Mouse (Mus musculus): Measurements from ENCODE around the gene Panx1. TPM values are rescaled to one million over a fixed set of nuclear protein-coding genes. Genes with fewer than 3 reads are reported as not detected.
A peak's percentile ranks its signal among the peaks of the same experiment; 100 is the strongest.

Panx1 gene
- polyA plus RNA-seq (2012; rRNA removed) (41.7 and 52.8 TPM in 2 replicates), polyA plus RNA-seq (2014; fragmentation: Nextera tagmentation; extraction: Ambion mirVana) (49.5 and 52.5 TPM in 2 replicates)

DNA sequence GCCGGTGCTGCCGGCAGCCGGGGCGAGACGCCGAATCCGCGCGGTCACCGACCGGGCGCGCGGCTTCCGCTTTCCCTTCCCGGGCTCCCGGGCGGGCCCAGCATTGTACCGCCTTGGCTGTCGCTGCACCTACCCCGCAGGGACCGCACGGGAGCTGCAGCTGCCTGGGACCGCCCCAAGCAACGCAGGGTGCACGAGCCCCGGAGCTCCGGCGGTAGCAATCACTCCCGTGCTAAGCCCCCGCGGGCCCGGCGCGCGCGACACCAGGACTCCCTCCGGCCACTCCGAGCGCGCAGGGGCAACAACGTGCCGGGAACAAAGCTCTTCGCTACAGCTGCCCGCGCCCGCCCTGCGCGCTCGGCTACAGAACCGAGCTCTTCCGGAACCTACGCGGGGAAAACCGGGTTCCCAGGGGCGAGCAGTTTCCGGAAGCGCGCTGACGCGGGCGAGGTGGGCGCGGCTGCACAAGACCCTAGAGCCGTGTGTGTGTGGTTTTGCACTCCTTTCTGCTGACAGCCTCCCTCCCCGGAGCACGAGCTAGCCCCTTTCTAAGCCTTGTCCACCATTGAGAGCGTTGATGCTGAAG lies at the start of gene Panx1:
Gene Panx1 (minus strand): TSS at position 395 of the 586 bp plus-strand sequence.
- TF ChIP-seq POLR2A (IDR thresholded peaks at IDR 0.05; ENCODE audit: borderline replicate concordance, extremely low read depth, insufficient read depth, insufficient read length), result 0 out of 2 replicates have a peak, but pooled peaks have one; percentile 54
- Histone ChIP-seq H3K9me3 (ENCODE audit: control insufficient read depth, low read length) (no peaks in the 10 kb centered on the region), H3K27ac (replicated peaks; ENCODE audit: low read depth, low read length) (peak within 1 kb of the TSS; percentile 85), H3K36me3 (ENCODE audit: control insufficient read depth, insufficient read depth, low read length) (no peaks in the 10 kb centered on the region), H3K9ac (ENCODE audit: low read depth, low read length, severe bottlenecking) (peak within 1 kb of the TSS; percentile 89), H3K4me2 (replicated peaks; ENCODE audit: low read depth, low read length, severe bottlenecking) (peak within 1 kb of the TSS; percentile 79), H3K27me3 (ENCODE audit: control insufficient read depth, insufficient read depth, low read length) (no peaks in the 10 kb centered on the region), H3K4me1 (ENCODE audit: control insufficient read depth, insufficient read depth, low read length) (peaks cover 13% of the 10 kb centered on the region), H3K4me3 (replicated peaks; ENCODE audit: low read length) (peak within 1 kb of the TSS; percentile 91)
- DNase-seq (ENCODE audit: low spot score), result peak; percentile 72
- WGBS, result under 1% methylated on average over 60 of the region's 68 CpGs
- peak; percentile 91 for ATAC-seq (ENCODE audit: low FRiP score, low read depth)

- 81% methylated on average over 6 of the region's 6 CpGs for WGBS
- no peak for DNase-seq (ENCODE audit: low spot score)
These were observed 23.5 kb upstream of the Panx1 start for GRCm38 (mm10) chr9:15068686-15069295.

GRCm38 (mm10) chr9:15067995-15068685 lies 22.9 kb upstream of the Panx1 start:
- no peak overlapping the region for H3K27ac ChIP-seq (replicated peaks; ENCODE audit: low read depth, low read length)
- H3K4me1 ChIP-seq (ENCODE audit: control insufficient read depth, insufficient read depth, low read length), result no peaks in the 10 kb centered on the region
- H3K27me3 ChIP-seq (ENCODE audit: control insufficient read depth, insufficient read depth, low read length), result no peaks in the 10 kb centered on the region
- H3K4me2 ChIP-seq (replicated peaks; ENCODE audit: low read depth, low read length, severe bottlenecking), result no peak overlapping the region
- no peak for ATAC-seq (ENCODE audit: low FRiP score, low read depth)
- no peak overlapping the region for H3K4me3 ChIP-seq (replicated peaks; ENCODE audit: low read length)
- H3K9ac ChIP-seq (ENCODE audit: low read depth, low read length, severe bottlenecking), result no peak overlapping the region
- 72% methylated on average over 7 of the region's 7 CpGs for WGBS
- no peaks in the 10 kb centered on the region for H3K9me3 ChIP-seq (ENCODE audit: control insufficient read depth, low read length)
- no peak for DNase-seq (ENCODE audit: low spot score)
- no peaks in the 10 kb centered on the region for H3K36me3 ChIP-seq (ENCODE audit: control insufficient read depth, insufficient read depth, low read length)
- TF ChIP-seq POLR2A (IDR thresholded peaks at IDR 0.05; ENCODE audit: borderline replicate concordance, extremely low read depth, insufficient read depth, insufficient read length), result no peak

More at GRCm38 (mm10) chr9:15068686-15069295, 23.5 kb upstream of the Panx1 start:
- Histone ChIP-seq H3K36me3 (ENCODE audit: control insufficient read depth, insufficient read depth, low read length) (no peaks in the 10 kb centered on the region), H3K4me3 (replicated peaks; ENCODE audit: low read length) (no peak overlapping the region), H3K27ac (replicated peaks; ENCODE audit: low read depth, low read length) (no peak overlapping the region), H3K27me3 (ENCODE audit: control insufficient read depth, insufficient read depth, low read length) (no peaks in the 10 kb centered on the region), H3K9ac (ENCODE audit: low read depth, low read length, severe bottlenecking) (no peak overlapping the region), H3K9me3 (ENCODE audit: control insufficient read depth, low read length) (no peaks in the 10 kb centered on the region), H3K4me1 (ENCODE audit: control insufficient read depth, insufficient read depth, low read length) (no peaks in the 10 kb centered on the region), H3K4me2 (replicated peaks; ENCODE audit: low read depth, low read length, severe bottlenecking) (no peak overlapping the region)
- ATAC-seq (ENCODE audit: low FRiP score, low read depth), result no peak
- no peak for TF ChIP-seq POLR2A (IDR thresholded peaks at IDR 0.05; ENCODE audit: borderline replicate concordance, extremely low read depth, insufficient read depth, insufficient read length)

DNA sequence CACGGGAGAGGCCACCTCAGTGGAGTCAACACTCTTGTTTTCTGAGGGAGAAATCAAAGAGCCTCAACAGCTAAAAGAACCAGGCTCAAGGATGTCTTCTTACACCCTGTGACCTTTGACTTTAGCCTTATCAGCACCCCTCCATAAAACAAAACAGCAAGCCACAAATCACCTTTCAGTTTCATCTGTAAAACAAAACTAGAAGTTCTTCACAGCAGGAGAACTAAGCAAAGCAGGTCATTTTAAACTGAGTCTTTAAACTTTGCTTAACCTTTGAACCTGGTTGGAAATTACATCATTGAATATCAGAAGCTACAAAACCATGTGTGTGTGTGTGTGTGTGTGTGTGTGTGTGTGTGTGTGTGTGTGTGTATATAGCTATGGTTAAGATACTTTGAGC lies 18.9 kb upstream of the Panx1 start:
- no peak for TF ChIP-seq POLR2A (IDR thresholded peaks at IDR 0.05; ENCODE audit: borderline replicate concordance, extremely low read depth, insufficient read depth, insufficient read length)
- Histone ChIP-seq H3K36me3 (ENCODE audit: control insufficient read depth, insufficient read depth, low read length) (no peaks in the 10 kb centered on the region), H3K9ac (ENCODE audit: low read depth, low read length, severe bottlenecking) (no peak overlapping the region), H3K27ac (replicated peaks; ENCODE audit: low read depth, low read length) (no peak overlapping the region), H3K4me1 (ENCODE audit: control insufficient read depth, insufficient read depth, low read length) (no peaks in the 10 kb centered on the region), H3K4me3 (replicated peaks; ENCODE audit: low read length) (no peak overlapping the region), H3K9me3 (ENCODE audit: control insufficient read depth, low read length) (no peaks in the 10 kb centered on the region), H3K27me3 (ENCODE audit: control insufficient read depth, insufficient read depth, low read length) (no peaks in the 10 kb centered on the region), H3K4me2 (replicated peaks; ENCODE audit: low read depth, low read length, severe bottlenecking) (no peak overlapping the region)
- 6% methylated on average over 1 of the region's 1 CpGs for WGBS
- ATAC-seq (ENCODE audit: low FRiP score, low read depth), result no peak
- DNase-seq (ENCODE audit: low spot score), result no peak

DNA sequence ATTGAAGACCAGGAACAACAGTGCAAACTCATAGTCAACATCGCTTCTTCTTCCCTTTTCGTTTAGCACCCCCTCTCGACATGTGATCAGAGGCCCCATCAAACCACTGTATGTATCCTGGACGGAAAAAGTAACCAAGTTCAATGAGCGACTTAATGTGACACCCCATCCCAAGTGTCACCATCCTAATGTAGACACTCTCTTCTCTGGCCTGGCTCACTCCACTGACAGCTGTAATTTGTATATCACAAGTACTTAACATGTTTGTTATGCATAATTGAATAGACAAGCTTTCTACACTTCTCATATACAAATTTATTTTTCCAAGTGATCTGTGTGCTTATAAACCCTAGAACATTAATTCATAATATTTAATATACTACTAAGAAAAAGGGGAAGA lies 15.6 kb upstream of the Panx1 start:
- ATAC-seq (ENCODE audit: low FRiP score, low read depth), result no peak
- DNase-seq (ENCODE audit: low spot score), result no peak
- no peaks in the 10 kb centered on the region for H3K9me3 ChIP-seq (ENCODE audit: control insufficient read depth, low read length)
- H3K27me3 ChIP-seq (ENCODE audit: control insufficient read depth, insufficient read depth, low read length), result no peaks in the 10 kb centered on the region
- H3K4me2 ChIP-seq (replicated peaks; ENCODE audit: low read depth, low read length, severe bottlenecking), result no peak overlapping the region
- no peak for TF ChIP-seq POLR2A (IDR thresholded peaks at IDR 0.05; ENCODE audit: borderline replicate concordance, extremely low read depth, insufficient read depth, insufficient read length)
- H3K4me3 ChIP-seq (replicated peaks; ENCODE audit: low read length), result no peak overlapping the region
- 85% methylated on average over 5 of the region's 5 CpGs for WGBS
- H3K4me1 ChIP-seq (ENCODE audit: control insufficient read depth, insufficient read depth, low read length), result no peaks in the 10 kb centered on the region
- no peaks in the 10 kb centered on the region for H3K36me3 ChIP-seq (ENCODE audit: control insufficient read depth, insufficient read depth, low read length)
- H3K9ac ChIP-seq (ENCODE audit: low read depth, low read length, severe bottlenecking), result no peak overlapping the region
- H3K27ac ChIP-seq (replicated peaks; ENCODE audit: low read depth, low read length), result no peak overlapping the region

All from limb, embryonic 14.5 days (tissue).